Mouse (Mus musculus) embryonic facial prominence, embryonic 12.5 days (tissue): ENCODE measurements around the gene Ogfrl1. TPM values are rescaled to one million over a fixed set of nuclear protein-coding genes. Genes with fewer than 3 reads are reported as not detected.

Source experiments
- ATAC-seq: fragments of 200-750 bp; cut with Nextera tagmentation; 2 replicates; pipeline ENCODE4 v1.8.0; 2017; ENCODE audit not compliant: insufficient number of reproducible peaks, insufficient read depth, low FRiP score, low TSS enrichment
- H3K27ac ChIP-seq: fragments of 300-500 bp; sonication (generic); 2 replicates; pipeline ENCODE4 v1.5.1; 2016; ENCODE audit warnings: mild to moderate bottlenecking
- H3K27me3 ChIP-seq: fragments of 300-500 bp; sonication (generic); 2 replicates; pipeline ENCODE4 v1.6.1; 2016; ENCODE audit warnings: mild to moderate bottlenecking, moderate library complexity
- H3K36me3 ChIP-seq: fragments of 300-500 bp; sonication (generic); 2 replicates; pipeline ENCODE4 v1.6.1; 2016; ENCODE audit warnings: mild to moderate bottlenecking
- H3K4me1 ChIP-seq: fragments of 300-500 bp; sonication (generic); 2 replicates; pipeline ENCODE4 v1.6.1; 2016
- H3K4me2 ChIP-seq: fragments of 300-500 bp; sonication (generic); replicated peaks from 2 replicates; pipeline ENCODE4 v1.6.1; 2016; ENCODE audit warnings: mild to moderate bottlenecking, moderate library complexity
- H3K4me3 ChIP-seq: fragments of 300-500 bp; sonication (generic); 2 replicates; pipeline ENCODE4 v1.5.1; 2016; ENCODE audit warnings: mild to moderate bottlenecking
- H3K9ac ChIP-seq: fragments of 300-500 bp; sonication (generic); 2 replicates; pipeline ENCODE4 v1.6.1; 2016; ENCODE audit warnings: mild to moderate bottlenecking, moderate library complexity
- H3K9me3 ChIP-seq: fragments of 300-500 bp; sonication (generic); 2 replicates; pipeline ENCODE4 v1.6.1; 2016; ENCODE audit warnings: mild to moderate bottlenecking, moderate library complexity
- WGBS: fragments of 180-500 bp; shearing (Covaris S2); methylation state at CpG from one replicate; pipeline ENCODE4 v1.1.7; 2016; 5-methylcytosine and 5-hydroxymethylcytosine counted together
- polyA plus RNA-seq: library from polyadenylated mRNA; unstranded; fragments of >200 nt; fragmentation: Nextera tagmentation; extraction: Ambion mirVana; gene quantifications from 2 replicates; pipeline ENCODE4 v1.2.1, GENCODE M21; 2016

Gene Ogfrl1
- polyA plus RNA-seq, 1 experiment from 2014 or later: 17.7 TPM

DNA sequence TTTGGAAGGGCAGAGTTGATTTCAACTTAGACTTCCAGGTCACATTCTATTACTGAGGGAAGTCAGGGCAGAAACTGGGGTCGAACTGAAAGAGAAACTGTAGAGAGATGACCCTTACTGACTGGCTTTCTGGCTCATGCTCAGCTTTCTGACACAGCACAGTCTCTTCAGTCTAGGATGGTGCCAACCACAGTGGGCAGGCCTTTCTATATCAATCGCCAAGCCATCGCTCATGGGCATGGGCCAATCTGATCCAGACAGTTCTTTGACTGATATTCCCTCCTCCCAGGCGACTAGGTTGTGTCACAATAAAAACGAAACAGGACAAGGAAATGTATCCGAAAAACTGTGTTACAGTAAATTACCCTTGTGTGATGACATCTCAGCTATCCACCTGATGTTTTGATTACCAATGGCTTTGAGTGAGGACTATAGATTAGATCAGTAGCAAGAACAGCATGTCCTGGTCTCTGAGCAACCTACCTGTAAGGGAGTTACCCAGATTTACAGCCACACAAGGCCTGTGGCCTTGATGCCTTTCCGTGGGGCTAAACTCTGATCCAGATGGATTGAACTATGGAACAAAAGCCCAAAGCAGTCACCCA is 76.9 kb downstream of the Ogfrl1 start:
- H3K4me1 ChIP-seq: no peaks in the 10 kb centered on the region
- H3K9me3 ChIP-seq: no peaks in the 10 kb centered on the region
- 88% methylated on average over 7 of the region's 7 CpGs for WGBS
- H3K27me3 ChIP-seq: no peaks in the 10 kb centered on the region
- H3K4me2 ChIP-seq: no peak overlapping the region
- H3K9ac ChIP-seq: no peak overlapping the region
- H3K27ac ChIP-seq: no peak overlapping the region
- no peak overlapping the region for H3K4me3 ChIP-seq
- ATAC-seq: no peak
- H3K36me3 ChIP-seq: no peaks in the 10 kb centered on the region
